Mouse (Mus musculus) monocyte, adult 5-6 weeks (primary cell): ENCODE measurements around the gene Olfm2. TPM values are rescaled to one million over a fixed set of nuclear protein-coding genes. Genes with fewer than 3 reads are reported as not detected.

Experiments
- ATAC-seq: fragments of 153-309, 156-312 bp; replicated peaks from 2 replicates; pipeline ENCODE4 v1.8.0; 2017; ENCODE audit warnings: mild to moderate bottlenecking; ENCODE audit not compliant: low TSS enrichment, insufficient number of reproducible peaks, severe bottlenecking, poor library complexity, low FRiP score
- total RNA-seq: library from RNA; stranded (forward); fragments of 200-1000, 200-491, 200-594 nt; gene quantifications from 3 replicates; pipeline ENCODE4 v1.2.3, GENCODE M21; 2017

Olfm2 gene
- total RNA-seq: not detected in 3 replicates

DNA sequence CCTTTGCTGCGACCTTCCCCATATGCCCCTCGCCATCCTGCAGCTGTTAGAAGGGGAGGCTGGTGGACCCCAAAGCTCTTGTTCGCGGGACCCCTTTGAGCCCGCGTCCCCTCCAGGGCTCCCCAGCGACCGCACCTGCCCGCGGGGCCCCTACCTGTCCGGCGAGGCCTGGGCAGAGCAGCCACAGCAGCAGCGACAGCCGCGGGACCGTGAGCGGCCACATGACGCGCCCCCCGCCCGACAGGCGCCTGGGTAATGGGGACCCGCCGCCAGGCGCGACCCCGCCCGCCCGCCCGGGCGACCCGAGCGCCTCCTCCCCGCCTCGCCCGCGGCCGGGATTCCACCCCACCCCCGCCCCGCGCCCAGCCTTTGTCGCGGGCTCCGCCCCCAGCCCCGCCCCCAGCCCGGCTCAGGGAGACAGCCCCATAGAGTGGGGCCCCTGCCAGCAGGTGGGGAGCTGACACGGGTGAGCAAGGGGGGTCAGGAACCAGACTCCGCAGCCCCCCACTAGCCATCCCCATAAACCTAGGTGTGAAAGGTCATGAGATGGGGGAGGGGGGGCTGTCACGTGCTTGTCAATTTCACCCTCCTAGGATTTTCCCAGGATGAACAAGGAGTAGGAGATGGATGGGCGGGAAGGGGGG is at the start of gene Olfm2:
TSS of gene Olfm2 (minus strand) at position 333 of the 644 bp plus-strand sequence.
- ATAC-seq: no peak

DNA sequence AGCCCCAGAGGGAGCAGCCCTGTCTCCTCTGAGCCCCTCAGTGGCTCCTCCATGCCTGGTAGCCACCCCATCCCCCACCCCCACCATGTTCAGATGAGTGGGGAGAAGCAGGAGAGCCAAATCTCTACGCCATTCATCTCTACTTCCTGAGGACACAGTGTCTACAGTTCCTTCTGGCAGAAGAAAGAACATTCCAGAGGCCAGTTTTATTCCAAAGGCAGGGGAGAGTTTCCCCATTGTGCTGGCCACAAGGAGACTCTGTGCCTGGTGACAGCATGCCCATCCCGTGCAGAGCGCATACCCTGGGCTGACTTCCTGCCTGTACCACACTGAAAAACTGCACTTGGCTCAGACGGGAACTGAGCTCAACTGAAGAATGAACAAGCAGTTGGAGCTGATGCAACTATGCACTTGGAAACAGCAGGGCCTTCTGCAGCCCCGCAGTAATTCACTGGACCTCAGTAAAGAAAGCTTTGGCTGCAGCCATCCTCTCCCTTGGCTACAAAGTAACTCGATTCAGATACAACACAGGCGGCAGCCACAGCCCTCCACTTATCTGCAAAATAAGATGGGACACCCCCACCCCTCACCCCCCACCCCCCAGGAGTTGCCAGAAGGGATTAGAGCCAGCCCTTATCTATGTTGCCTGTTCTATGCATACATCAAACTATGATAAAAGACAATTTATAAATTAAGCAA is 48.1 kb upstream of the Olfm2 start:
- no peak for ATAC-seq

DNA sequence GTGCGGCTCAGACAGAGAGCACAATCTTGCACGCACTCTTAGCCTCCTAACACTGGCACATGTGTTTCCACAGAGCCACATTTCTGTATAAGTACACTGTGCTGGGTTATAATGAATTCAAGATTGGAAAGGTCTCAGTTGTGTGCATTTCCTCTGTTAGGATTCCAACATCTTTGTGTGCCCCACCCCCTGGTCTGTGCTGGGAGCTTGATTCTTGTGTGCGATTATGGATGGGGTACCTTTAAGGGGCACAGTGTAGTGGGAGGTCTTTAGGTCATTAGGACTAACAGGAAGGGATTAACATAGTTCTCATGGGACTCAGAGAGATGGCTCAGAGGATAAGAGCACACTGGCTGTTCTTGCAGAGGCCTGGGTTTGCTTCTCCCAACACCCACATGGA is 44.2 kb upstream of the Olfm2 start:
- ATAC-seq: no peak

DNA sequence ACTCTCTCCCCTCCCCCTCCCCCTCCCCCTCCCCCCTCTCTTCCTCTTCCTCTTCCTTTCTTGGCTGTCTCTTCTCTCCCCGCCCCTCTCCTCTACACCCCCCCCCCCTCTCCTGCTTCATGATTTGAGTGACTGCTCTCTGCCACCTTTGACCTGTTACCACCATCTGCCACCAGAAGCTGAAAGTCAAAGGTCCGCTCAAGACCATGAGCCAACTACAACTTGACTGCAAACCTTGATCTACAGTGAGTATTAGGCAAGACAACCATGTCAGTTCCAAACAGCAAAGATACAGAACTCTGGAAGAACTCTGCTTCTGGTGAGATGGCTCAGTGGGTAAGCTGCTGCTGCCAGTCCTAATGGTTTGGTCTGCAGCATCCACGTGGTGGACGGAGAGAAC is 43.5 kb upstream of the Olfm2 start:
- no peak for ATAC-seq

DNA sequence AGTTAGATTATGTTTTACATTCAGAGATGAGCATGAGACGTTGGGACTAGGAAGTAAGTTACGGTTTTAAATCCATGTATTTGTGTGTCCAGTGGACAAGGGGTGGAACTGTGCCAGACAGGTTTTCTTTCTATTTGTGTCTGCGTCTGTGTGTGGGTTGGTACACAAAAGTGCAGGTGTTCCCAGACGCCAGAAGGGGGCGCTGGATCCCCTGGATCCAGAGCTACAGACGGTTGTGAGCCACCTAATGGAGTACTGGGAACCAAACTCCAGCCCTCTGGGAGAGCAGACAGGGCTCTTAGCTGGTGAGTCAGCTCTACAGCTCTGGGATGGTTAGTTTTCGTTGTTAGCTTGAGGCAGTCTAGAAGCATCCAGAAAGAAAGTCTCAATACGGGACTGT is 41.8 kb upstream of the Olfm2 start:
- ATAC-seq: no peak

DNA sequence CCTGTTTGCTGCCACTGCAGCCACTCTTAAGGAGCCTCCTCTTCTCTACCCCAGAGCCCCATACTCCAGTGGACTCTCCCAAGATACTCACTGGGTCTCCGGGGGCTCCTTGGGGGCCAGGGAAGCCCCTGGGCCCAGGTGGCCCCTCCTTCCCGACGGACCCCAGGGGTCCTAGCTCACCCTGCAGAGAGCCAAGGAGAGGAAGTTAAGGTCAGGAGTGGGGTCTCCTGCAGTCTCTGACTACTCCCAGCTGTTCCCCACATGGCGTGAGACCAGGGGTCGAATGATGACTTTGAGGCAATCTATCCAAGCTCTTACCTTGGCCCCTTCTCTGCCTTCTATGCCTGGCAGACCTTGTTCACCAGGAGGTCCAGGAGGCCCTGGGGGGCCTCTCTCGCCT is 38.9 kb upstream of the Olfm2 start:
- ATAC-seq: no peak

DNA sequence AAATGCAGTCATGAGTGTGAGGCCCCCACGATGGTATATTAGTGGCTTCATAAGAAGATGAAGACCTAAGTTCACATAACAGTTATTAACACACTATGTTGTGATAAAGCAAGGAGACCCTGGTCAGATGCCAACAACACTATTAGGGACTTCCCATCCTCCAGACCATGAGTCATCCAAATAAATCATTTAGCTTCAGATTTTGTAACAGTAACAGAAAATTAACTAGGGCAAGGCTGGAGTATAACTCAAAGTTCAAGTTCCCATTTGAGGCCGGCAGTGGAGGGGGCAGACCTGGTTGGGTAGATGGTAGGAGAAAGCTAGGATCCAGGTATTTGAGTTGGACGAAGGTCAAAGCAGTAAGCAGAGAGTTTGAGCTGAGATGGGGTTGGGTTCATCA is 35.1 kb upstream of the Olfm2 start:
- ATAC-seq: no peak

DNA sequence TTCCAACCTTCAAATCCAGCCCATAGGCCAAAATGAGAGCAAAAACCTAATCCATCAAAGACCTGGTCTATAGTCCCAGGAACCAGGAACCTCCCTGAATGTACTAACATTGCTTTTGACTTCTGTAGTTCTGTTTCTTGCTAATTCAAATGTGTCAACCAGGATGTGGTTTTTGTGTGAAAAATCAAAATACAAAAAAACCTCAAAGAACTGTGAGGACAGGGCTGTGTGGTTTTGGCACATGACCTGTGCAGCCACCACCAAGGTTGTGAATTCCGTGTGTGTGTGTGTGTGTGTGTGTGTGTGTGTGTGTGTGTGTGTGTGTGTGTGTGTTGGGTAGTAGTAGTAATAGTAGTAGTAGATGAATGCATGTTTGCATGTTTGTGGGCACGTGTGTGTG is 19.1 kb upstream of the Olfm2 start:
- no peak for ATAC-seq

DNA sequence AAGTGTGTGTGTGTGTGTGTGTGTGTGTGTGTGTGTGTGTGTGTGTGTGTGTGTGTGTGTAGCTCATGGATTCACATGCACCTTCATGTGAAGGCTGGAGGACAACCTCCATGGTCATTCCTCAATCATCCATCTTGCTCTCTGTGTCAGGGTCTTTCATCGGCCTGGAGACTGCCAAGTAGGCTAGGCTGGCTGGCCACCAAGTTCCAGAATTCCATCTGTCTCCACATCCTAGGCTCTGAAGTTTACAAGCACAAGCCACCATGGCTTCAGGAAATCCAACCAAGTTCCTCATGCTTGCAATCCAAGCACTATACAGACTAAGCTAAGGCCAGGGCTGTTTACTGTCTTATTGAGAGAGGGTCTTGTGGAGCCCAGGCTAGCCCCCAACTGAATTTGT is 16.9 kb upstream of the Olfm2 start:
- ATAC-seq: no peak

DNA sequence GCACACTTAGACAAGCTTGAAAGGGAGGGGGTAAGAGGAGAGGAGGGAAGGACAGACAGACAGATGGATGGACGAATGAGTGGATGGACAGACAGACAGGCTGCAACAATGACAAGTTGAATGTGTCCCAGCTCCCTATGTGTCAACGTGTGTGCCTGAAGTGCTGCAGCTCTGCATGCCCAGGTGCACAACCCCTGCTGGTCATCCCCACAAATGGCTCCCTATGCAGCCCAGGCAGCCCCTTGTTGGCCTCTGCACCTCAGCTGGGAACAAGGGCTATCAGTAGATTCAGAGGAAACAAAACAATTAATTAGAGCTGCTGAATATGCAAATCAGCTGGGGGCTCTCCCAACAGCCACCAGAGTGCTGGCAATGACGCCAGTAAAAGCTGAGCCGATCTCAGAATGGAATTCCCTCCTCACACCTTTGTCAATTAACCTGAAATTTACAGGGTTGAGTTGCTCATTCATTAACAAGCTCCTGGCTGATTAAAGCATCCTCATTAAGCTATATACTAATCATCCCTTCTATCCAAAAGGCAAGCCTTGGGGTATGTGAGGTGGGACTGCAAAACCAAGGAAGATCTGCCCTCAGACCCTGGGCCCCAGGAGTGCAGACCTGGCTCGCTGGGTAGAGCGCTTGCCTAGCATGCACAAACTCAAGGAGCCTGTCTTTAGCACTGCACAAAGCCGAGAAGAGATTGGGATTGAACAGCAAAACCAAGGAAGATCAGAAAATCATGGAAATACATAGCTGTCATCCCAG is 16.2 kb upstream of the Olfm2 start:
- ATAC-seq: no peak

DNA sequence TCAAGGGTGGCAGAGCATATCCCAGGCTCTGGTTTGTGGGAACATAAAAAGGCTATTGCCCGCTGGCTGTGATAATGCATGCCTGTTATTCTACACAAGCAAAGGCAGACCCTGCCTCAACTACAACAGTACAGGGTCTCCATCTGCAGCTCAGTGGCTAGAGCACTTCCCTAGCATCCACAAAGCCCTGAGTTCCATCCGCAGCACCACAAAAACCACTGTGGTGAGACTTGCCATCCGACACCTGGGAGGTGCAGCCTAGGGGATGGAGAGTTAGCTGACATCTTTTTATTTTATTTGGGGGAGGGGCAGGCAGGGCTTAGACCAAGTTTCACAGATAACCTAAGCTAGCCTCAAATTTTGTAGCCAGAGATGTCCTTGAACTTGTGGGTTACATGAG is 15.2 kb upstream of the Olfm2 start:
- ATAC-seq: no peak

DNA sequence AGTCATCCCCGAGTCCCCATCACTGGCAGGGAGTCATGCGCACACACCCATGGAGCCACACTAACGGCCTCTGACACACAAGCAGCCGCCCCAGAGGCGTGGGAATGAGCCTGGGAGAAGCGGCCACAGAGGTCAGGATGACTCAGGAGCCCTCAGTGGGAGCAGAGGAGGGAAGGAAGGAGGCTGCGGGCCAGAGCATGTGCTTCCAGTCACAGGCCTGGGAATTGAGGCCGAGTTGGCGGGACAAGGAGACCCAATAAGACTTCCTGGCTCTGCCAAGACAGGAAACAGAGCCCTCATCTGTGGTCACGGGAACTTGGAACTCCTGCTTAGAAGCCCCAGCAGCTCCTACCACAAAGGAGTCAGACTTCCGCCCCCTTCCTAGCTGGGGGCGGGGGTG is 14.7 kb upstream of the Olfm2 start:
- ATAC-seq: no peak

DNA sequence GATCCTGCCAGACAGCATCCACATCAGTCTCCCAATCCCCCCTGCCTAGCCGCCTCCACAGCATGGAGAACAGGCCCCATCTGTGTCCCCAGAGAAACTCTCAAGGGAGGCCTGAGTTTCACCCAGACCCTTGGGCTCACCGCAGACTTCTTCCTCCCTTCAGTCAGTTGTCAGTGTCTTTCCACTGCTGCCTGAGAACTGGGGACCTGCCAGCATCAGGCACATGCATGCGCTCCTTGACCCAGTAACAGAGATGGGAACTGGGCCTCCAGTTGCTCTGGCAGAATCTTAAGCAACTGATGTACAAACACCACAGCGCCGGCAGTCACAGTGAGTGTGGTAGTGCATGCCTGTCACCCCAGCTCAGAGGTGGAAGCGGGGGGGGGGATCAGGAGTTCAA is 12.7 kb upstream of the Olfm2 start:
- no peak for ATAC-seq

DNA sequence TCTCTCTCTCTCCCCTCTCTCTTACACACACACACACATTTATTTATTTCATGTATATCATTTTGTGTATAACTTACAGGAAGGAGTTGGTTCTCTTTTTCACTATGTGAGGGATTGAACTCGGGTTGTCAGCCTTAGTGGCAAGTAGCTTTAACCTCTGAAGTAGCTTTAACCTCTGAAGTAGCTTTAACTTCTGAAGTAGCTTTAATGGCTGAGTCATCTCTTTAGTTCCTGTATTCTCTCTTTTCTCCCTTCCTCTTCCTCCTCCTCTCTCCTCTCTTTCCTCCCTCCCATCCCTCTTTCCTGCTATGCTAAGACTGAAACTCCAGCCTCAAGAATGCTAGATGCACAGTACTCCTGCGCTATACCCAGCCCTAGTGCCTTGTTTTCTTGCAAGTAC is 12.1 kb upstream of the Olfm2 start:
- ATAC-seq: no peak

DNA sequence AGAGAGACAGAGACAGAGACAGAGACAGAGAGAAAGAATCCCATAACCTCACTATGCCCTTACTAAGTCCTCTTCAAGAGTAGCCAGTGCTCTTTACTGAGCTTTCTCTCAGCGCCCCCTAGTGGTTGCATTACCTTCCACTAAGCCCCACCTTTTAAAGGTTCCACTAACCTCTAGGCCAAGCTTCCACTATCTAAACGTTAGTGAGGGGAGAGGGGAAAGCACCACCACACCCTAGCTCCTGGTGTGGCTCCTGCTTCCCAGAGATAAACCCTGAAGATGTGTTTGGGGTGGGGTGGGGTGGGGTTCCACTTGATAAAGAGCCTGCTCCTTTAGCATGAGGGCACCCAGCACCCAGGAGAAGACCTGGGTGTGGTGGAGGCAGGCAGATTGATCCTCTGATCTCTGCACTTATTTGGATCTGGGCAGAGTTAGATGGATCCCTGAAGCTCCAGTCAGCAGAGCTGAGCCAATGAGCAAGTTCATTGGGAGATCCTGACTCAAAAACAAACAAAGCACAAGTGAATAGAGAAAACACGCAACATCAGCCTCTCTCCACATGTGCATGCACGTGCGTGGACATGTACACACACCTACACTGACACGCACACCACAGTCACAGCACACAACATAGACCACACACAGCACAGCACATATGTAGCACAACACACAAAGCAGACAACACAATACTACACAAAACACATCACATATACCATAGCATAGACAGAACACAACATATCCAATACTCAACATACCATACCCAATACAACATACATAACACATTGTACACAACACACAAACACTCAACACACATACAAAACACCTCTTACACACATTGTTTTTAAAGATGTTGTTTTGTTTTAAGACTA is 11.2 kb upstream of the Olfm2 start:
- no peak for ATAC-seq

DNA sequence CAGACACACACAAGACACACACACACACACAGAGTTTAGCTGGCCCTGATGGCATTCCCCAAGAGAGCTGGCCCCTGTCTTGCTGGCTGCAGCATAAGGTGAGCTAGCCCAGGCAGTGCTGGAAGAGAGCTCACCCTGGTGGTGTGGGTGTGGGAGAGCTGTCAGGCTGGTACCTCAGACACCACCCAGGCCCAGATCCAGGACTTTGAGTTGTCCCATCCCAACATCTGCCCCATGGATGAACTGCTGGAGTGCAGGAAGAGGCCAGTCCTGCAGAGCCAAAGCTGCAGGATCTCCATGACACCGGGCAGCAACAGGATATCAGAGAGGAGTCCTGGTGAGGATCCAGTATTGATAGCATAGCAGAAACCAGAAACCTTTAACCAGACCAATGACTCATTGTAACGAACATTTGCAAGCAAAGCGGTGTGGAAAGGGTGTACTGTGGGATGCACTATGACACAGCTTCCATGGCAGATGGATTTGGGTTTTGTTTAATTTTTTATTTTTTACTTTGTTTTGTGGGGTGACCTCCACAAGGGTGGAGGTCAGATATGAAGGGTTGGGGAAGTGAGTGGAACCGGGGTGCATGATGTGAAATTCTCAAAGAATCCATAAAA is 10.0 kb upstream of the Olfm2 start:
- ATAC-seq: no peak

DNA sequence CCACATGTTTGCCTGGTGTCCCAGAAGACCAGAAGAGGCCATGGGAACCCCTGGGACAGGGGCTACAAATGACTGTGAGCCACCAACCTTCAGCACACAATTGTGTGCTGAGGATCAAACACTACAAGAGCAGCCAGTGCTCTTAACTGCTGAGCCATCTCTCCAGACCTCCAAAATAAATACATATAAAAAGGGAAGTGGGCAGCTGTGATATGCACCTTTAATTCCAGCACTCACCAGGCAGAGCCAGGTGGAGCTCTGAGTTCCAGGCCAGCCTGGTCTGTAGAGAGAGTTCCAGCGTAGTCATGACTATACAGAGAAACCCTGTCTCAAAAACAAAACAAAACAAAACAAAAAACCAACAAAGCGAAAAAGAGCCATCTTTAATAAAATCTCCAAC is 8.2 kb upstream of the Olfm2 start:
- ATAC-seq: no peak

DNA sequence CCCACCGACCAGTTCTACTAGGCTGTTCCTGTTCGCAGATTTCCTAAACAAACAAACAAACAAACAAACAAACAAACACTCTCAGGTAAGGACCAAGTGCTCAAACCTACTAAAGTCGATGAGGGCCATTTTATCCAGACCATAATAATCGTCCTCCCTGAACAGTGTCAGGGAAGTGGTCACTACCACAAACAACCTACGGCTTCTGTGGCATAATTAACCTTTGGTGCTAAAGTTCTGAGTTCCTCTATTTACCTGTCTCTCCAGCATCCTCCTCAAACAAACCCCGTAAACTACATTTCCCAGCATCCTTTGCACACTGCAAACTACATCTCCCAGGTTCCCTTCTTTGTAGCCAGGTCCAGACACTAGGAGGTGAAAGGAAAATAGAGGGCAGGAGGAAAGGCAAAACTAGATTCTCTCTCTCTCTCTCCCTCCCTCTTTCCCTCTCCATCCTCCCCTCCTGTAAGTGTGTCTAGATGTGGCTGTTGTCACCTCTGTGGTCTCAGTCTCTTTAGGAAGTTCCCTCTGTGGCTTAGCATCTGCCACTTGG is 5.4 kb upstream of the Olfm2 start:
- ATAC-seq: no peak
